Mouse (Mus musculus): ENCODE measurements around the gene Tnfaip8l1. TPM values are rescaled to one million over a fixed set of nuclear protein-coding genes. Genes with fewer than 3 reads are reported as not detected.

Tnfaip8l1 gene
- polyA plus RNA-seq, 1 experiment from 2014 or later, result 11.0 TPM

DNA sequence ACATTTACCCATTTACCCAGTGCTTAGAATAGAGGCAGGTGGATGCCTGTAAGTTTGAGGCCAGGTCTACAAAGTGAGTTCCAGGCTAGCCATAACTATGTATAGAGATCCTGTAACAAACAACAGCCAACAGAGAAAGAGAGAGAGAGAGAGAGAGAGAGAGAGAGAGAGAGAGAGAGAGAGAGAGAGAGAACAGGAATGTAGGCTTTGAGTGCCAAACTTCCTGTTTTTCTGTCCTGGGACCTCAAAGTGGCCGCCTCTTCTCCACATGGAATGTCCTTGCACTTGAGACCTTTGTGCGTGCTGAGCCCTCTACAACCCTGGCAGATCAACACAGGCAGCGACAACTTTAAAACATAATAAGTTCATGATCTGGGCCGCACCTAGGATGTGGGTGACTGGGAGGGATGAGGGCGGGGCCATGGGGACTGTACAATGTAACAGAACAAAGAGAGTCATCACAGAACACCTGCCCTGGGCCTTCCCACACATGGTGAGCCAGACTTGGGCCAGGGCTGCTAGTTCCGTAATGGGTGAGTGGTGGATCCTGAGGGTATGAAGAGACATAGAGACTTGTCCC lies 1.3 kb downstream of the Tnfaip8l1 start:
- no peaks in the 10 kb centered on the region for H3K9me3 ChIP-seq (ENCODE audit: control insufficient read depth, low read length)
- no peak overlapping the region for H3K27ac ChIP-seq (ENCODE audit: low read depth, low read length)
- H3K4me1 ChIP-seq (ENCODE audit: control insufficient read depth, insufficient read depth, low read length), result peaks cover 10% of the 10 kb centered on the region; the same call in 1 of the 2 replicates
- H3K9ac ChIP-seq (ENCODE audit: low read length), result no peak overlapping the region; the same call in 1 of the 2 replicates
- DNase-seq (ENCODE audit: low spot score), result no peak
- no peak for ATAC-seq (ENCODE audit: insufficient read depth, low FRiP score, low TSS enrichment)
- H3K27me3 ChIP-seq (ENCODE audit: control insufficient read depth, insufficient read depth, low read length), result 0 out of 2 replicates have a peak, but pooled peaks cover 2% of the 10 kb centered on the region
- H3K4me2 ChIP-seq (ENCODE audit: low read depth), result no peak overlapping the region
- no peak overlapping the region for H3K4me3 ChIP-seq (ENCODE audit: low read depth, low read length)
- no peaks in the 10 kb centered on the region for H3K36me3 ChIP-seq (ENCODE audit: control insufficient read depth, insufficient read depth, low read length)
- WGBS, result 87% methylated on average over 6 of the region's 6 CpGs

GRCm38 (mm10) chr17:56164510-56164909 lies 2.2 kb downstream of the Tnfaip8l1 start:
- 84% methylated on average over 3 of the region's 3 CpGs for WGBS
- Histone ChIP-seq H3K9me3 (ENCODE audit: control insufficient read depth, low read length) (no peaks in the 10 kb centered on the region), H3K36me3 (ENCODE audit: control insufficient read depth, insufficient read depth, low read length) (no peaks in the 10 kb centered on the region), H3K27ac (ENCODE audit: low read depth, low read length) (no peak overlapping the region), H3K4me3 (ENCODE audit: low read depth, low read length) (no peak overlapping the region), H3K9ac (ENCODE audit: low read length) (no peak overlapping the region), H3K4me1 (ENCODE audit: control insufficient read depth, insufficient read depth, low read length) (peaks cover 10% of the 10 kb centered on the region; the same call in 1 of the 2 replicates), H3K27me3 (ENCODE audit: control insufficient read depth, insufficient read depth, low read length) (0 out of 2 replicates have a peak, but pooled peaks cover 2% of the 10 kb centered on the region), H3K4me2 (ENCODE audit: low read depth) (no peak overlapping the region)
- no peak for ATAC-seq (ENCODE audit: insufficient read depth, low FRiP score, low TSS enrichment)
- no peak for DNase-seq (ENCODE audit: low spot score)

GRCm38 (mm10) chr17:56165671-56166070 lies 3.4 kb downstream of the Tnfaip8l1 start:
- Histone ChIP-seq H3K9ac (ENCODE audit: low read length) (no peak overlapping the region), H3K36me3 (ENCODE audit: control insufficient read depth, insufficient read depth, low read length) (no peaks in the 10 kb centered on the region), H3K4me3 (ENCODE audit: low read depth, low read length) (no peak overlapping the region), H3K27me3 (ENCODE audit: control insufficient read depth, insufficient read depth, low read length) (no peaks in the 10 kb centered on the region), H3K27ac (ENCODE audit: low read depth, low read length) (peak overlapping the region; percentile 44; the same call in 1 of the 2 replicates), H3K9me3 (ENCODE audit: control insufficient read depth, low read length) (no peaks in the 10 kb centered on the region), H3K4me1 (ENCODE audit: control insufficient read depth, insufficient read depth, low read length) (peaks cover 14% of the 10 kb centered on the region), H3K4me2 (ENCODE audit: low read depth) (no peak overlapping the region)
- DNase-seq (ENCODE audit: low spot score) (peak; percentile 44), ATAC-seq (ENCODE audit: insufficient read depth, low FRiP score, low TSS enrichment) (no peak)
- 45% methylated on average over 11 of the region's 11 CpGs for WGBS

GRCm38 (mm10) chr17:56169830-56170229 lies 7.6 kb downstream of the Tnfaip8l1 start:
- ATAC-seq (ENCODE audit: insufficient read depth, low FRiP score, low TSS enrichment) (no peak), DNase-seq (ENCODE audit: low spot score) (no peak)
- H3K36me3 ChIP-seq (ENCODE audit: control insufficient read depth, insufficient read depth, low read length), result no peaks in the 10 kb centered on the region
- H3K4me3 ChIP-seq (ENCODE audit: low read depth, low read length), result no peak overlapping the region
- 62% methylated on average over 6 of the region's 6 CpGs for WGBS
- peaks cover 10% of the 10 kb centered on the region for H3K4me1 ChIP-seq (ENCODE audit: control insufficient read depth, insufficient read depth, low read length)
- H3K4me2 ChIP-seq (ENCODE audit: low read depth), result no peak overlapping the region
- no peak overlapping the region for H3K9ac ChIP-seq (ENCODE audit: low read length)
- no peak overlapping the region for H3K27ac ChIP-seq (ENCODE audit: low read depth, low read length)
- no peaks in the 10 kb centered on the region for H3K9me3 ChIP-seq (ENCODE audit: control insufficient read depth, low read length)
- no peaks in the 10 kb centered on the region for H3K27me3 ChIP-seq (ENCODE audit: control insufficient read depth, insufficient read depth, low read length)

GRCm38 (mm10) chr17:56170636-56171035 lies 8.4 kb downstream of the Tnfaip8l1 start:
- peaks cover 7% of the 10 kb centered on the region; the same call in 1 of the 2 replicates for H3K4me1 ChIP-seq (ENCODE audit: control insufficient read depth, insufficient read depth, low read length)
- no peaks in the 10 kb centered on the region for H3K27me3 ChIP-seq (ENCODE audit: control insufficient read depth, insufficient read depth, low read length)
- WGBS, result 33% methylated on average over 10 of the region's 10 CpGs
- DNase-seq (ENCODE audit: low spot score) (peak; percentile 38), ATAC-seq (ENCODE audit: insufficient read depth, low FRiP score, low TSS enrichment) (no peak)
- 0 out of 2 replicates have a peak overlapping the region, but pooled peaks have one; percentile 0 for H3K9ac ChIP-seq (ENCODE audit: low read length)
- H3K36me3 ChIP-seq (ENCODE audit: control insufficient read depth, insufficient read depth, low read length), result no peaks in the 10 kb centered on the region; the same call in 1 of the 2 replicates
- no peak overlapping the region for H3K4me3 ChIP-seq (ENCODE audit: low read depth, low read length)
- no peak overlapping the region for H3K4me2 ChIP-seq (ENCODE audit: low read depth)
- peak overlapping the region; percentile 31; the same call in 1 of the 2 replicates for H3K27ac ChIP-seq (ENCODE audit: low read depth, low read length)
- no peaks in the 10 kb centered on the region for H3K9me3 ChIP-seq (ENCODE audit: control insufficient read depth, low read length)

DNA sequence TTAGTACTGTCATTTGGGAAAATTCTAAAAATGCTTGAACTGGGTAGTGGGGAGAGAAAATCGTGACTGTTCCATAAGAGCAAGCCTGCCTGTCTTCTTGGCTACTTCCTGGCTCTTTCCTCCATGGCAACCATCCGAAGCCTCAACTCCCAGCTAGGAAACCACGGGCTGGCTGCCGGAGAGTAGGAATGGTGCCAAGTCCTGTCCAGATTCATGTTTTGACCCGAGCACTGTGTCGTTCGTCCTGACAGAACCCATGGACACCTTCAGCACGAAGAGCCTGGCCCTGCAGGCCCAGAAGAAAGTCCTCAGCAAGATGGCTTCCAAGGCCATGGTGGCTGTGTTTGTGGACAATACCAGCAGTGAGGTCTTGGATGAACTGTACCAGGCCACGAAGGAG lies 9.2 kb downstream of the Tnfaip8l1 start:
- peaks cover under 1% of the 10 kb centered on the region; the same call in 1 of the 2 replicates for H3K36me3 ChIP-seq (ENCODE audit: control insufficient read depth, insufficient read depth, low read length)
- no peak overlapping the region for H3K4me3 ChIP-seq (ENCODE audit: low read depth, low read length)
- no peaks in the 10 kb centered on the region for H3K9me3 ChIP-seq (ENCODE audit: control insufficient read depth, low read length)
- no peaks in the 10 kb centered on the region for H3K27me3 ChIP-seq (ENCODE audit: control insufficient read depth, insufficient read depth, low read length)
- 82% methylated on average over 9 of the region's 9 CpGs for WGBS
- peaks cover 7% of the 10 kb centered on the region; the same call in 1 of the 2 replicates for H3K4me1 ChIP-seq (ENCODE audit: control insufficient read depth, insufficient read depth, low read length)
- no peak overlapping the region for H3K27ac ChIP-seq (ENCODE audit: low read depth, low read length)
- no peak overlapping the region for H3K4me2 ChIP-seq (ENCODE audit: low read depth)
- H3K9ac ChIP-seq (ENCODE audit: low read length), result no peak overlapping the region
- ATAC-seq (ENCODE audit: insufficient read depth, low FRiP score, low TSS enrichment) (no peak), DNase-seq (ENCODE audit: low spot score) (no peak)

- 94% methylated on average over 17 of the region's 17 CpGs for WGBS
- Histone ChIP-seq H3K4me2 (ENCODE audit: low read depth) (no peak overlapping the region), H3K9me3 (ENCODE audit: control insufficient read depth, low read length) (no peaks in the 10 kb centered on the region), H3K36me3 (ENCODE audit: control insufficient read depth, insufficient read depth, low read length) (peaks cover 4% of the 10 kb centered on the region), H3K4me3 (ENCODE audit: low read depth, low read length) (no peak overlapping the region), H3K27ac (ENCODE audit: low read depth, low read length) (no peak overlapping the region), H3K27me3 (ENCODE audit: control insufficient read depth, insufficient read depth, low read length) (no peaks in the 10 kb centered on the region), H3K9ac (ENCODE audit: low read length) (no peak overlapping the region), H3K4me1 (ENCODE audit: control insufficient read depth, insufficient read depth, low read length) (peaks cover 7% of the 10 kb centered on the region; the same call in 1 of the 2 replicates)
- ATAC-seq (ENCODE audit: insufficient read depth, low FRiP score, low TSS enrichment), result no peak
- DNase-seq (ENCODE audit: low spot score), result no peak
Measured at GRCm38 (mm10) chr17:56171881-56172280, 9.6 kb downstream of the Tnfaip8l1 start.

- Histone ChIP-seq H3K36me3 (ENCODE audit: control insufficient read depth, insufficient read depth, low read length) (peaks cover 8% of the 10 kb centered on the region), H3K27me3 (ENCODE audit: control insufficient read depth, insufficient read depth, low read length) (no peaks in the 10 kb centered on the region), H3K9me3 (ENCODE audit: control insufficient read depth, low read length) (no peaks in the 10 kb centered on the region), H3K4me3 (ENCODE audit: low read depth, low read length) (no peak overlapping the region), H3K4me1 (ENCODE audit: control insufficient read depth, insufficient read depth, low read length) (peaks cover 7% of the 10 kb centered on the region; the same call in 1 of the 2 replicates), H3K9ac (ENCODE audit: low read length) (no peak overlapping the region), H3K4me2 (ENCODE audit: low read depth) (no peak overlapping the region), H3K27ac (ENCODE audit: low read depth, low read length) (no peak overlapping the region)
- DNase-seq (ENCODE audit: low spot score), result no peak
- ATAC-seq (ENCODE audit: insufficient read depth, low FRiP score, low TSS enrichment), result no peak
- WGBS, result 53% methylated on average over 10 of the region's 10 CpGs
Measured at GRCm38 (mm10) chr17:56173401-56174046, 11.2 kb downstream of the Tnfaip8l1 start.

DNA sequence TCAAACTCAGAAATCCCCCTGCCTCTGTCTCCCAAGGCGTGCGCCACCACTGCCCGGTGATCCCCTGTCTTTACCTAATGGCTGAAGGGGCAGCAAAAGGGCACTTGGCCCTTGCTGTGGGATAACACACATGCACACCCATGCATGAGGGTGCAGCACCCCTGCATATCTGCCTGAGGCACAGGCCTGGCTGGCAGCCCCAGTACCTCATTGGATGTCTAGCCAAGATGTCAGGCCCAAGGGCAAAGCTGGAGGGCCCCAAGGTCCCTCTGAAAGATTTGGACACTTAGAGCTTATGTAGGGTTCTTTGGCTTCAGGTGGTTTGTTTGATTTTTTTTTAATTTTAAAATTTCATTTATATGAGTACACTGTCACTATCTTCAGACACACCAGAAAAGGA lies 13.1 kb downstream of the Tnfaip8l1 start:
- DNase-seq (ENCODE audit: low spot score) (no peak), ATAC-seq (ENCODE audit: insufficient read depth, low FRiP score, low TSS enrichment) (no peak)
- peaks cover 5% of the 10 kb centered on the region; the same call in 1 of the 2 replicates for H3K4me1 ChIP-seq (ENCODE audit: control insufficient read depth, insufficient read depth, low read length)
- no peaks in the 10 kb centered on the region for H3K27me3 ChIP-seq (ENCODE audit: control insufficient read depth, insufficient read depth, low read length)
- H3K9ac ChIP-seq (ENCODE audit: low read length), result no peak overlapping the region
- H3K36me3 ChIP-seq (ENCODE audit: control insufficient read depth, insufficient read depth, low read length), result peaks cover 8% of the 10 kb centered on the region
- 94% methylated on average over 3 of the region's 3 CpGs for WGBS
- no peaks in the 10 kb centered on the region for H3K9me3 ChIP-seq (ENCODE audit: control insufficient read depth, low read length)
- H3K4me3 ChIP-seq (ENCODE audit: low read depth, low read length), result no peak overlapping the region
- no peak overlapping the region for H3K27ac ChIP-seq (ENCODE audit: low read depth, low read length)
- no peak overlapping the region for H3K4me2 ChIP-seq (ENCODE audit: low read depth)

Measured in neural tube, embryonic 11.5 days (tissue).